Mouse (Mus musculus) spleen, adult 2 months (tissue): ENCODE measurements around the gene Lrrc9.

Experiments used
- CTCF ChIP-seq: fragments of 200-500 bp; IDR thresholded peaks from 2 replicates; pipeline ENCODE4 v1.5.1; 2011; ENCODE audit warnings: mild to moderate bottlenecking, inconsistent platforms; ENCODE audit not compliant: insufficient read depth, insufficient read length, insufficient replicate concordance; ENCODE audit errors: extremely low read depth
- POLR2A ChIP-seq: fragments of 200-500 bp; IDR thresholded peaks from 2 replicates; pipeline ENCODE4 v1.6.1; 2011; ENCODE audit warnings: low read depth, low read length, inconsistent platforms

DNA sequence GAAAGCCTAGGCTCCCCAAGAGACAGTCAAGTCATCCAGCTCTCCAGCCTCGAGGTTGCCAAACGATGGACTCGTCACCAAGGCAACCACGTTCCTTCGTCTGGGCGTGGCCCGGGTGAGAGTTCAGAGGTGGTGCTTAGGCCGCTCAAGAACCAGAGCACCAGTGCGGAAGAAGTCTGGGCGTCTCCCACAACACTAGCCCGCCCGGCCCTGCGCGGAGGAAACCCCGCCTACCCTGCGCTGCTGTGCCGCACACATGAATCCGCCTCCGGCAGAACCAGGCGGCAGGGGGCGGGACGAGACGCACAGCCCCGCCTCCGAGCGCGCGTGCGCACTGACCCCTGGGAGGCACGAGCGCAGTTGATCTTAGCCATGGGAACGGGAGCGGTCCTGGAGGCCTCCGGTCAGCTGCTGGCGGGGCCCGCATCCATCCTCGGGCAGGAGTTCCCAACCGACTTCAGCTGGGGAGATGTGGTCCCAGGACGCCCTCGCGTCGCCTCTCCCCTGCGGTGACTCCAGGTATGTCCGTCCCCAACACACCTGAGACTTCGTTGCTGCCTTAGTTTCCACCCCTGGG, 94.4 kb downstream of the Lrrc9 start, which contains the start of gene Pcnx4:
- TF ChIP-seq POLR2A (peak; percentile 24; the same call in 1 of the 2 replicates), CTCF (no peak)
